Mouse (Mus musculus) spleen, adult 2 months (tissue): ENCODE measurements at regions not wholly inside any gene's neighbourhood (a gene's known extent, or its start where the extent isn't known, plus 50 kb on each side); places are given as distances from the start of the nearest gene placed in this dataset.

ENCODE experiments used
- CTCF ChIP-seq: fragments of 200-500 bp; IDR thresholded peaks from 2 replicates; pipeline ENCODE4 v1.5.1; 2011; ENCODE audit warnings: mild to moderate bottlenecking, inconsistent platforms; ENCODE audit not compliant: insufficient read depth, insufficient read length, insufficient replicate concordance; ENCODE audit errors: extremely low read depth
- POLR2A ChIP-seq: fragments of 200-500 bp; IDR thresholded peaks from 2 replicates; pipeline ENCODE4 v1.6.1; 2011; ENCODE audit warnings: low read depth, low read length, inconsistent platforms

GRCm38 (mm10) chr15:25230213-25230612 is 183.4 kb downstream of the Basp1 start:
- no peak for TF ChIP-seq CTCF
- TF ChIP-seq POLR2A: no peak
